Mouse (Mus musculus): ENCODE measurements around the gene Pramel6.
"Not testable (repeated sequence)": the region's sequence is repeated elsewhere in the genome, so short reads cannot be mapped to it uniquely, and the experiment has no call there.

The Pramel6 gene

DNA sequence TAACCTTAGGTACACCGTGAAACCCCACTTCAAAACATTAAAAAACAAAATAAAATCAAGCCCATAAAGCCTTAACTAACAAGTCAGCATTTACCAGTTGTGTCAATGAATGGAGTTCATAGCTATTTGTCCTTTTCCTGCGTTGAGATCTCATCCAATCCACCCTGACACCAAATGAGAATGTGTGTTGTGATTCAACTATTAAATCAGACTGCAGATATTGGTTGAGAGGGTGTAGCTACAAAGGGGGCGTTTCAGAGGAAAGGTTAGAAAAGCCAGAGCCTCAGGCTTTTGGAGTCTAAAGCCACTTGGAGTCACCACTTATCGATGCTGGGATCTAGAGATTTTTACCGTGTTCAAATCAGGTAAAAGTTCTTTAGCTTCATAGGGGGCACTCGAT is at the start of gene Pramel6:
Gene Pramel6, plus strand, starts transcription at position 301 of the 400 bp plus-strand sequence.
- no peak for DNase-seq (ENCODE audit: low spot score in 2 of 2)

DNA sequence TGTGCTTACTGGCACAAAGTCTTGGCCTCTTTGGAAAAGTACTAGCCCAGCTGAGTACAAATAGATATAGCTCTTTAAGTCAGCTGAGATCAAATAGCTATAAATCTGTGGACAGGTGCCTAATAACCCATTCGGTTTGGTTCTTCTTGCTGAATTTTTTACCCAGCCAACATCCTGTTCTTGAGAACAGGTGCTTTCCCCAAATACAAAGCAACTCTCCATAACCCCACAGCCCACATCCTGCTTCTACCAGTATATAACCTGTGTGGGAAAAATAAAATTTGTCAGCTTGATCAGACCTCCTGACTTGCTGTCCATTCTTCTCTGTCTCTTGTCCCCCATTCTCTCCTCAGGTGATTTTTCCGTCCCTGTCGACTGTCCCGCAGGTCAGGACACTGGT is 44.6 kb upstream of the Pramel6 start:
- no peak for DNase-seq (ENCODE audit: low spot score in 2 of 2)

DNA sequence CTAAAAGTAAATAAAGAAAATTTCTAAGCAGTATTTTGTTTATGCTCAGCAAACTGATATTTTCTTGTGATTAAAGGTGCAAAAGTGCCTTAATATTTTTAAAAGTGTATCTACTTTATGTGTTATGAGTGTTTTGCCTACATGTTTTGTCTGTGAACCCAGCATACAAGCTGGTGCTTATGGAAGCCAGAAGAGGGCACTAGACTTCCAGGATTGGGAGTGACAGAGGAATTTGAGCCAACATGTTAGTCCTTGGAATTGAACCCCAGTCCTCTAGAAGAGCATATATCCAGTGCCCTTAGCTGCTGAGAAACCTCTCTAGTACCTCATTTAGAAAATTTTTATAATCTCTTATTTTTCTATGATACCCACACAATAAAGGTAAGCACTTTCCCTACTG is 26.2 kb upstream of the Pramel6 start:
- DNase-seq (ENCODE audit: low spot score in 2 of 2): no peak

DNA sequence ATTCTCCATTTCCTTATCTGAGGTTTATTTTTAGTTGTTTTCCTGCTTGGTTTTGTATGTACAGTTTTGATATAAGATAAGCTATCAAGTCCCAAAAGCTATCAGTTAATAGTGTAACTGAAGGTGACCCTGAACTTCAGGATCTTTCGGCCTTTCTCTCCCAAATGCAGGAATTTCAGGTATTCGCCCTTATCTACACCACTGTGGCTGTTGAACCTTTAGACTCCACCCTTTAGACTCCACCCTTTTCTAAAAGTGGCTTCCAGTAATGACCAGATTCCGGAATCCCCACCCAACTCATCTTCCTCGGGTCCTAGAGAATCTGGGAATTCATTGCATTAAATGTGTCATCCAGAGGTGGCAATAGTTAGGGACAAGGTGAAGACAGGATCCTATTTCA is 25.2 kb upstream of the Pramel6 start:
- no peak for DNase-seq (ENCODE audit: low spot score in 2 of 2)

DNA sequence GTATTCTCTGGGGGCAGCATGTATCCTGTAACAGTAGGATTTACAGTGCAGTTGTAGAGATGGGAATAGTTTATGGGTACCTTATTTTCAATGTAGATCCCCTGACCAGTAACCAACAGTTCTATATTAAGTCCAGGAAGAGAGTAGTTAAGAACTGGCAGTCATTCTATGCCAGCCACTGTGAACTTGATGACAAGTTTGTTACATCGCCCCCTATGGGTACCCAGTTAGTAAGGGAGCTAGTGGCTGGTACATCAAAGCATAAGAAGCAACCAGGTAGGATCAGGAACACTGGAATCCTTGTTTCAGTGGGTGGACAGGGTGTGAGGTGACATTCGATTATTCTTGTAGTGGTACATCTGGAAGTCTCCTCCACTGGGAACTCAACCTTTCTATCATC is 24.1 kb upstream of the Pramel6 start:
- no peak for DNase-seq (ENCODE audit: low spot score in 2 of 2)

DNA sequence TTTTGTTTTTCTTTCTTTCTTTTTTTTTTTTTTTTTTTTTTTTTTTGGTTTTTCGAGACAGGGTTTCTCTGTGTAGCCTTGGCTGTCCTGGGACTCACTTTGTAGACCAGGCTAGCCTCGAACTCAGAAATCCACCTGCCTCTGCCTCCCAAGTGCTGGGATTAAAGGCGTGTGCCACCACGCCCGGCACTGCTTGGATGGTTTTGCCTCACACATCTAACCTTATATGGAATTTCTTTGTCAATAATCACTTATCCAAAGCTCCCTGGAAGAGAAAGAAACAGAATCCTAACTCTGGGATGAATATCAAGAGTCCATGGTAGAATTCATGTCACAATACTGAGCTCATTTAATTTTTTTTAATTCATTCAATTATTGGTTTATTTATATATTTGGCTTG is 9.4 kb upstream of the Pramel6 start, which contains the start of gene Pramel7:
Gene Pramel7, minus strand, starts transcription at position 101 of the 400 bp plus-strand sequence.
- DNase-seq (ENCODE audit: low spot score in 2 of 2): not testable (repeated sequence)

DNA sequence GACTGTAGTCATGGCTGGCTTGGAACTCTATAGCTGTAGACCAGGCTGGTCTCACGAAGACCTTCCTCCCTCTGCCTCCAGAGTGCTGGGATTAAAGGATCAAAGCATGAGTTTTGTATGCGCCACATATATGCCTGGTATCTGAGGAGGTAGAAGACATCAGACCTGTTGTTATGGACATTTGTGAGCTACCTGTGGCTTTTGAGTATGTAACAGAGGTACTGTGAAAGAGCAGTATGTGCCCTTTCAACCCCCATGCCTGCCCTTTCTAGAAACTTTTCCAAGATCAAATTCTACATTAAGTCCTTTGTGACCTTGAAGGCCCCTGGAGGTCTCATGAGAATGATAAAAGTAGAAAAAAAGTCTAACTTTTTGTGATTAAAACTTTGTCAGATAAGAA is 8.7 kb downstream of the Pramel6 start:
- DNase-seq (ENCODE audit: low spot score in 2 of 2): no peak

DNA sequence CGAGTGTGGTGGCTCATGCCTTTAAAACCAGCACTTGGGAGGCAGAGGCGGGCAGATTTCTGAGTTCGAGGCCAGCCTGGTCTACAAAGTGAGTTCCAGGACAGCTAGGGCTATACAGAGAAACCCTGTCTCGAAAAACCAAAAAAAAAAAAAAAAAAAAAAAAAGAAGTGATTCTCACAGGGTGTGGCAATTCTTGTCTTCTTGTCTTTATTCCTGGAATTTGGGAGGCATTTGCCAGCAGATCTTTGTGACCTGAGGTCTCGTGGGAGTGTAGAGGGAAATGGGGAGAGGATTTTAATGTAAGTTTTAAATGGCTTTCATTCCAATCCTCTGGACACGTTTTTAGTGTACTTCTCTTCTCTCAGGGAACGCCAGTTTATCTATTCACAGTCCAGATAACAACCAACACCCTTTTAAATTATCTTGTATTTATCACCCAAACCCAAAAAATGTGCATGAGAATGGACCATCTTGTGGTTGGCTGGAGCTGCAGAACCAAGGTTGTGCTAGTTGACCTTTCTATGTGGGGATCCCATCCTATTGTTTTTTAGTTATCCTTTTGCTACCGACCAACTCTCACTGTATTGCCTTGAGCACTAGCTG is 9.2 kb downstream of the Pramel6 start:
- no peak for DNase-seq (ENCODE audit: low spot score in 2 of 2)

DNA sequence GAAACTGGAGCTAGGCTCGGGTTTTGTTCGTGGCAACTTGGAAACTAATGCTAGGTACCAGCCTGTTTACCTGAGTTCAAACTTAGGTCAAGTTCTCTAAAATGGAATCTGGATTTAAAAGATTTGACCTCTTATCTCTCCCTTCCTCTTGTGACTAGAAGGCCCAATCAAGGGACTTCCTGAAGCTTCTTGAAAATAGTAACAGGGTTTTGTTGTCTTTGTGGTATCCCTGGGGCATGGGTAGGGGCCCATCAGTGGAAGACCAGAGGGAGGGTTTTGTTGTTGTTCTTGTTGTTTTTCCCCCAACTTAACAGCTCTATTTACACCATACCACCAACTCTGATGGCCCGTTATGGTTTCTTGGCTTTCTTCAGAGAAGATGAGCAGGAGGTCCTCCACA is 10.2 kb downstream of the Pramel6 start:
- DNase-seq (ENCODE audit: low spot score in 2 of 2): no peak

DNA sequence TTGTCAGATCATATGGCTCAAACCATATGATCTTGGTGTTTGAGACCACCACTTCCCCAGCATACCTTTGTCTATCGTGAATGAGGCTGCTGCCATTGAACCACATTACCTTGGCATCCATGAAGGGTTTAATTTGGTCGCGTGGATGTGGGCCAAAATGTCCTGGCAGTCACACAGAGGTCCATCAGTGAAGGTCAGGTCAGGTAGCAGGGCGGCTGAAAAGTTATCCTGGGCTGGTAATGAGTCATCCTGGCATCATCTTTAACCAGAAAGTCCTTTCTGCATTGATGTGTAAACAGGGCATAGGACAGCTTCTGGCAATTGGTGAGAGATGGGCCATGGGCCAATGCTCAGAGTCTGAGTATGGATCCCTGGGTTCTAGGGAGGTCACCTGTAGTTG is 14.3 kb downstream of the Pramel6 start:
- no peak for DNase-seq (ENCODE audit: low spot score in 2 of 2)

DNA sequence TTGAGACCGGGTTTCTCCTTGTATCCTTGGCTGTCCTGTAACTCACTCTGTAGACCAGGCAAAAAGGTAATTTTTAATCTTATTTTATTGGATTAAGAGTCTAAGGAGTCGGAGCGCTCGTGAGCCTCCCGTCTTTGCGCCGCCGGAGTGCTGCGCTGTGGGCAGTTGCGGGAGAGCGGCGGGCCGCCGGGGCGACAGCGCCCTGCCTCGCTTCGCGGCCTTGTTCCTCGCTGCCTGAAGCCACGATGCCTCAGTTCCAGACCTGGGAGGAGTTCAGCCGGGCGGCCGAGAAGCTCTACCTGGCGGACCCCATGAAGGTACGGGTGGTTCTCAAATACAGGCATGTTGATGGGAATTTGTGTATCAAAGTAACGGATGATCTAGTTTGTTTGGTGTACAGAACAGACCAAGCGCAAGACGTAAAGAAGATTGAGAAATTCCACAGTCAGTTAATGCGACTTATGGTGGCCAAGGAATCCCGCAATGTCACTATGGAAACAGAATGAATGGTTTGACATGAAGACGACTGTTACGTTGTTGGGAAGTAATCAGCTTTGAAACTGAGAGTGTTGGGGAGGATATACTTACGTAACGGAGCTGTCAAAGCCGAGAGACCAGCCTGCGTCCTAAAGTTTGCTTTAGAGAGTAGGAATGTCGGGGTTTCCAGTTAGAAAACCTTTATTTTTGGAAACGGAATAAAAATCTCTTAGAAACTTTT is 19.7 kb downstream of the Pramel6 start:
- not testable (repeated sequence) for DNase-seq (ENCODE audit: low spot score in 2 of 2)

DNA sequence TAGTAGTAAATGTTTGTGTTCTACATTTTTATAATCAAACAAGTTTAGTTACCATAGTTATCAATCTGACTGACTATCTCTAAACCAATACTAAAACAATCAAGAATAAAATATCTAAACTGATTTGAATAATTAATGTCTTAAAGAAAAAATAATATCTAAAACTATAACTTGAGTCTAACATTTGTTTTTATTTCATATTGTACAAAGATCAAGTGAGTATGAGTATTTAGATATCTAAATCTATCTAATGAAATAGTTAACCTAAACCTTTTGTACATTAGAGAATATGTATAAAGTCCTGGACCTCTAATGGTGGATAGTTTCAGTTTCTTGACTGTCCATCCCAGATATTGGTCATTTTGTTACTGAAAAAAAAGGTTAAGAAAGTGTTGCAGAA is 25.1 kb downstream of the Pramel6 start, which contains the start of gene Olfr153:
Gene Olfr153, plus strand, starts transcription at position 301 of the 400 bp plus-strand sequence.
- DNase-seq (ENCODE audit: low spot score in 2 of 2): no peak

DNA sequence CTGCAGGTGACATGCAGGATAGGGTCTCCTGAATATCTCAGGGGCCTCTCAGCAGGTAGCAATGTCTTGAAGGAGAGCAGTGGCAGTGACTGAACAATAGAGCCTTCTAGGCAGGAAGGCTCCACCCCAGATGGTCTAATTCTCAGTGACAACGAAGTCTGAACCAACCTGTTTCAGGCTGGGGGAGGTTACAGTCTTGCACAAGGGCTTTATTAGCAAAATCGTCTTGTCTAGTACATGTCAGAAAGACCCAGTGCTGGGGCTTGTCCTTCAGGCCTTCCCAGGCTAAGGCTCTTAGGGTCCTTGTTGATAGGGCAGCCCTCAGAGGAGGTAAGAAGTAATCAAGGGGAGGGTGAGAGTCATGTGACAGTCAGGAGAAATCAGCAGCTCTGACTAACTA is 28.5 kb downstream of the Pramel6 start:
- DNase-seq (ENCODE audit: low spot score in 2 of 2): no peak

DNA sequence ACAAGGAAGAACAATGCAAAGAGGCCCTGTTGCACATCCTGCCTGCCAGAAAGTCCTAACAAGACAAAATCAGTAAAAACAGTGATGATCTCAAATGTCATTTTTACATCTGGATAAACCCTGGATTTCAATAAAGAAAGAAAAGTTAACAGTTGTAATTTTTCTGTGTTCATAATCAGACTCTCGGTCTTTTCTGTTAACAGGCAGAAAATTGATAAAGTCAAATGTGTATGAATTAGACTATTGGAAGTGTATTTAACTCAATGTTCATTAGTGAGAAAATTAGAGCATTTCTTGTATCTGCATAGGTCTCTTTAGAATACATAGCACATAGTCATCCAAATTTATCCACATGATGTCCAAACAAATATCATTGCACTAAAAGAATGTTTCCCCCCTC is 39.1 kb downstream of the Pramel6 start, which contains the start of gene Olfr1128:
Gene Olfr1128, minus strand, starts transcription at position 101 of the 400 bp plus-strand sequence.
- DNase-seq (ENCODE audit: low spot score in 2 of 2): no peak
